Mouse (Mus musculus) megakaryocyte, embryonic 14.5 days (primary cell): ENCODE measurements at regions not wholly inside any gene's neighbourhood (a gene's known extent, or its start where the extent isn't known, plus 50 kb on each side); places are given as distances from the start of the nearest gene placed in this dataset.

ENCODE experiments used
- FLI1 ChIP-seq: IDR thresholded peaks from 2 replicates; pipeline ENCODE4 v1.6.1; 2012; ENCODE audit warnings: low read length, inconsistent platforms, mixed read lengths
- GATA1 ChIP-seq: IDR thresholded peaks from 3 replicates; pipeline ENCODE4 v1.6.1; 2012; ENCODE audit warnings: mixed read lengths, low read length, inconsistent platforms, borderline replicate concordance

DNA sequence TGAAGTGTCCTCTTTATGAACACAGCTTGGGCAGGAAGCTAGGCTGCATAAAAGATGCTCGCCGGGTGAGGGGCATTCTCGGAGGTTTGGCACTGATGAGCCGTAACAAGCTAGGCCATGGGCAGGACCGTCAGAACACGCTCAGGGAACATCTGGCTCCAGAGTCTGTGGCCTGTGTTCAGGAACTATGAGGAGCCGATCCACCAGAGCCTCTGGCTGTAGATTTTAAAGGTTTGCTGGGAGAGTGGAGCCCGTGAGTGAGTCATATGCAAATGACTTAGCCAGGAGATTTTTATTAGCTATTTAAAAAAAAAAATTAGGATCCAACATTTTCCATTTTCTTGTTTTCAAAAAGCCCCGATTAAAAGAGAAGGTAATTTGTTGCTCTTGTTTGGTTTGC, 126.4 kb downstream of the Katnal1 start:
- TF ChIP-seq GATA1: no peak
- TF ChIP-seq FLI1: no peak
